Mouse (Mus musculus): ENCODE data around the gene Olfr1274-ps. TPM values are rescaled to one million over a fixed set of nuclear protein-coding genes. Genes with fewer than 3 reads are reported as not detected.

Olfr1274-ps gene
- polyA plus RNA-seq, 1 experiment = not detected

DNA sequence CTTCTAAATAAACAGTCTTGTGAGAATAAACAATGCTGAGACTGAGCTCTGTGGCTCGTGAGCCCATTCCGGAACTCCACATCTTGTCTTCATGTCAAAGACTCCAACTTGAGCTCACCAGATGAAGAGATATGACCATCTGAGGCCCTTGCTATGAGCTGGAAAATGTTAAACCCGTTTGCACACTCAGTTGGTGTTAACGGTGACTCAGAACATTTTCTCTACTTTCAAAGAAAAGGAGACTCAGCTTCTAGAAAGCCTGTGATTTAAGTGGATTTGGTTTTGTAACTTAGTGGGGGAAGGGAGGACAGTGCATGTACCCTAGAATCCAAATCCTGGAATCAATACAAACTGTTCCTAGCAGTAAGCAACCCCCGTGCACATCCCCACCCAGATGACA, 45.3 kb downstream of the Olfr1274-ps start:
- TF ChIP-seq TAL1 (IDR thresholded peaks at IDR 0.05; ENCODE audit: low read length) = no peak
- no peak for TF ChIP-seq GATA1 (IDR thresholded peaks at IDR 0.05; ENCODE audit: low read length)
- H3K9me3 ChIP-seq (ENCODE audit: control insufficient read depth, low read length) = no peaks in the 10 kb centered on the region
- no peak overlapping the region for H3K4me3 ChIP-seq (replicated peaks)
- peaks cover under 1% of the 10 kb centered on the region; the same call in 1 of the 2 replicates for H3K36me3 ChIP-seq (ENCODE audit: control insufficient read depth)
- no peaks in the 10 kb centered on the region for H3K27me3 ChIP-seq (ENCODE audit: control insufficient read depth)
- H3K4me1 ChIP-seq (ENCODE audit: control insufficient read depth) = no peaks in the 10 kb centered on the region

DNA sequence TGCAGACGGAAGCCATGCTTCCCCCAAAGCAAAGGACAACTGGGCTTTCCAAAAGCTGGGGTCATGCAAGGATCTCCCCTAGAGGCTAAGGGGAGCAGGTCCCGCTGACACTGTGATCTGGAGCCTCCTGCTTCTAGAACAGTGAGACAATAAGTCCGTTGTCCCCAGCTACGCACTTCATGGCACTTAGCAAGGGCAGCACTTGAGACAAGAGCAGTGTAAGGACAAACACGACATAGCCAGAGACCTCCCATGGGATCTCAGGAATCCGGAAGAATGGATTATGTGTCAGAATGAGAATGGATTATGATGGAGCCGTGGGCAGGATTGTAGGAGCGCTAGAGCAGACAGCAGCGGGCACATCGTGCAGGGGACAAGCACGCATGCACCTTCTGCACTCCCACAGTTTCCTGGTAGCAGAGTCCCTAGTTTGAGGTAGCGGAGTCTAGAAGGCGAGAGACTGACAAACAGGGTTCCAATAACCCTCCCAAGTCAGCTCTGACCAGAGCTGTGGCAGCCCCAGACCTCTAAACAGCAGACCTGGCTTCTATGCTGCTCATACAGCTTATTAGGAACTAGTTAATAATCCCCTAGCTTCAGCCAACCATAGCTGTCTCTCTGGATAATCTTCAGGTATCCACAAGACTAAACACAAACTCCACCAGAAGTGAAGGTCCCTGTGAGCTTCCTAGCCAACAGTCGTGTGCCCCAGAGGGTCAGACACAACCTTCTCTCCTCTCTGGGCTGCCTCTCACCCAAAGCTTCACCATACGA, 50.7 kb downstream of the Olfr1274-ps start:
- Histone ChIP-seq H3K36me3 (ENCODE audit: control insufficient read depth) (peaks cover 9% of the 10 kb centered on the region), H3K9me3 (ENCODE audit: control insufficient read depth, low read length) (no peaks in the 10 kb centered on the region), H3K4me3 (replicated peaks) (no peak overlapping the region), H3K27me3 (ENCODE audit: control insufficient read depth) (no peaks in the 10 kb centered on the region), H3K4me1 (ENCODE audit: control insufficient read depth) (no peaks in the 10 kb centered on the region)
- TF ChIP-seq TAL1 (IDR thresholded peaks at IDR 0.05; ENCODE audit: low read length) (no peak), GATA1 (IDR thresholded peaks at IDR 0.05; ENCODE audit: low read length) (no peak)

DNA sequence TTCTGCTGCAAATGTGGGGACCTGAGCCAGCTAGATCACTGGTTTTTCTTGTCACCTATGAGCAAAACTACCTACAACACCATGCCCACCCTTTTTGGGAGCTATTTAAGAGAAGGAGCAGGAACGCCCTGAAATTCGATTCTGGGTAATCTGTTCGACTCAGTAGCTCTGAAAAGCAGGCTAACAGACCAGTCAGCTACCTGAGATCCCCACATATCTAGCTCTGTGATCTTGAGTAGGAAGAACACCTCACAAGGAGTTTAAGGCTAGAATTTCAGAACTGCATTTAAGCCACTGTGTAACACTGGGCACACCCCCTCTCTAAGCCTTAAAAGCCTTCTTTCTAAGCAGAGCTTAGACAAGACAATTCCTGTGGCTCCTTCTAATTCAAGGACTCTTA, 53.9 kb downstream of the Olfr1274-ps start:
- Histone ChIP-seq H3K27me3 (ENCODE audit: control insufficient read depth) (no peaks in the 10 kb centered on the region), H3K36me3 (ENCODE audit: control insufficient read depth) (peaks cover 22% of the 10 kb centered on the region), H3K9me3 (ENCODE audit: control insufficient read depth, low read length) (no peaks in the 10 kb centered on the region), H3K4me3 (replicated peaks) (no peak overlapping the region), H3K4me1 (ENCODE audit: control insufficient read depth) (no peaks in the 10 kb centered on the region)
- no peak for TF ChIP-seq GATA1 (IDR thresholded peaks at IDR 0.05; ENCODE audit: low read length)
- no peak for TF ChIP-seq TAL1 (IDR thresholded peaks at IDR 0.05; ENCODE audit: low read length)

Other genes with a start within 250 kb of the Olfr1274-ps start
- gene Olfr1270, start 245.6 kb upstream of the Olfr1274-ps start, polyA plus RNA-seq (2012) = not detected in 2 replicates
- gene Olfr1506, start 174.2 kb upstream of the Olfr1274-ps start, polyA plus RNA-seq (2012) = not detected in 2 replicates
- gene Olfr142, start 141.1 kb upstream of the Olfr1274-ps start, polyA plus RNA-seq (2012) = not detected in 2 replicates
- gene Olfr1271, start 127.7 kb upstream of the Olfr1274-ps start, polyA plus RNA-seq (2012) = not detected in 2 replicates
- not detected in 2 replicates for gene Olfr1272, start 105.8 kb upstream of the Olfr1274-ps start, polyA plus RNA-seq (2012)
- not detected in 2 replicates for gene Gm13769, start 76.5 kb upstream of the Olfr1274-ps start, polyA plus RNA-seq (2012)
- 0.01 TPM in 1 of 2 replicates, not detected in the other for gene Ptprj, start 182.0 kb downstream of the Olfr1274-ps start, polyA plus RNA-seq (2012)

Measured in erythroblast, embryonic 14.5 days (primary cell).